Mouse (Mus musculus) gastrocnemius, postnatal 10 days (tissue): ENCODE data around the gene Tnip1. TPM values are rescaled to one million over a fixed set of nuclear protein-coding genes. Genes with fewer than 3 reads are reported as not detected.

Experiments
- DNase-seq: peaks from one replicate; pipeline ENCODE4 v3.0.0; 2021; ENCODE audit warnings: mixed read lengths
- long read RNA-seq, 2 experiments: library from polyadenylated mRNA; stranded (forward); transcript quantifications; one replicate each; pipeline ENCODE4 v2.0.0; 2021
- total RNA-seq, 2 experiments: library from RNA; stranded (reverse); gene quantifications; 2 replicates each; pipeline ENCODE4 v1.2.3; 2021

Gene Tnip1
- total RNA-seq: 10 to 100 TPM; 31.7 to 37.5 TPM
- long read RNA-seq, experiment 1, transcript Tnip1-201 (18 exons, 2,810 nt): minor isoform, 5 of 55 reads
- long read RNA-seq, experiment 1, transcript Tnip1-206 (18 exons, 2,834 nt): major isoform, 7 of 55 reads
- long read RNA-seq, experiment 1, partial matches to known transcripts: 6 of 55 reads
- long read RNA-seq, experiment 1, other reads (novel, unspliced or antisense): 35 of 55 reads
- long read RNA-seq, experiment 2, transcript Tnip1-206 (18 exons, 2,834 nt): major isoform, 5 of 41 reads
- long read RNA-seq, experiment 2, partial matches to known transcripts: 1 of 41 reads
- long read RNA-seq, experiment 2, other reads (novel, unspliced or antisense): 34 of 41 reads

- DNase-seq: peak; percentile 41
Observed at GRCm38 (mm10) chr11:54962810-54963209, at the start of gene Tnip1. Tnip1 (minus strand) TSS chr11:54962917.

- no peak for DNase-seq
Observed at GRCm38 (mm10) chr11:55011440-55011839, 48.7 kb upstream of the Tnip1 start.

DNA sequence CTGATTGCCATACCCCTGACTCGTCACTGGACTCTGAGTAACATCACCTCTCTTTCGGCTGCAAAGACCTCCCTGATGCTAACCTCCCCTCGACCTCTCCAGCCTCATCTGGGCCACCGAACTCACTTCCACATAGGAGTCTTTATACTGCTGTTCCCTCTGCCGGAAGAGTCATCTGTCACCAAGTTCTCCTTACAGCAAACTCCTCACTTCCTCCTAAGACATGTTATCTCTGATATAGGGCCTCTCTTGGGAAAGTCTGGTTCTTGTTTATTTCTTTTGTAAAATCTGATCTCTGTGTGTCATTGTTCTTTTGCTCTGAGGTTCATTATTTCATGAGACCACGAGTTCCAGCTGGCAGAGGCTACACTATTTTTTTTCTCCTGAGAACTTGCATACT lies 45.5 kb upstream of the Tnip1 start:
- no peak for DNase-seq

DNA sequence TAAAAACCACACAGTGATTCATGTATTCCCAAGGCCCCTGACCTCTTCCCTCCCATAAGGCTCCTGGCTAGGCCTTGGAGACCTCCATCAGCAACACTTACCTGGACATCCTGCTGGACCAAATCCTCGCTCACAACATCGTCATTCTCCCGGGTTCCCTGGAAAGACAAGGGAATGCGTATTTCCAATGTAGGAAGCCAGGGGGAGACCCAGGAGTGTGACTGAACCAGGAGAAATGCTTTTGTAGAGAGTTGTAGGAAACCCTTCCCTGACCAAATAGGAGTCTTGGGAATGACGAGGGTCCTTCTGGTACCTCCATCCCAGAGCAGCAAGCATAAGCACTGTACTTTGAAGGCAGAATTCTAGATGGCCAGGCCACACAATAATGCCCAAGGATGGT lies 43.0 kb upstream of the Tnip1 start:
- no peak for DNase-seq

DNA sequence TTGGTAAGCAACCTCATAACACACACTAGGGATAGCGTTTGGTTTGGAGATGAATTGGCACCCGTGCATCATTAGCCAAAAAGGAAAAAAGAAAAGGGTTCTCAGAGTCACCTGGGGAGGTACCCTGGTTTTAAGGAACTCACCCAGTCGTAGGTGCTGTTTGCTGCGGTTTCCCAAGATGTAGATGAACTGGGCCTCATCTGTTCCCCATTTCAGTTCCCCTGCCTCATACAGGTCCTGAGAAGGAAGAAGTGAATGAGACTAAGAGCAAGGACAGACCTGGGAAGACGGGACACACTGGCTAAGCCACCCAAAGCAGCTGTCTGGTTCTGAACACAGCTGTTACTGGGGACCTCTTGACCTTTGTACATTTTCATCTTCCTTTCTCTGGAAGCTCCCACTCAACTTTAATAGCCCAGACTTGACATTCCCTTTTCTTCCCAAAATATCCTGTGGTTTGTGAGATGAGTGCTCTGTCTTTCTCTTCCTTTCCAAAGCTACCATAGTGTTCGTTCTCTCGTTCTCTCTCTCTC lies 42.3 kb upstream of the Tnip1 start:
- DNase-seq: no peak

DNA sequence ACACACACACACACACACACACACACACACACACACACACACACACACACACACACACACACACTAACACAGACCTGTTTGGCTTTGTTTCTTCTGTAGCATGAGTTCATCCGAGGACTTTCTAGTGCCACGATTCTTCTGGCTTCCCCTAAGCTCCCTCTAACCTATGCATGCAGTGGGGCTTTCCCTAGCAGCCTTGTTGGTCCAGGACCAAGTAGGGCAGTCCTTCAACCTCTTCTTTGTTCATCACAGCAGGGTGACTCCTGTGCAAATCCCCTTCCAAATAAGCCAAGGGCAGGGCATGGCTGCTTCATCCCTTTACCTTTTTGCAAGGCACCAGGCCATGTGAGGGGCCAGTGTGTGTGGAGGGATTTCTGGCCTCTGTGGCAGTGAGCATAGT lies 36.0 kb upstream of the Tnip1 start:
- no peak for DNase-seq

GRCm38 (mm10) chr11:54998284-54998683 lies 35.6 kb upstream of the Tnip1 start:
- peak; percentile 54 for DNase-seq

DNA sequence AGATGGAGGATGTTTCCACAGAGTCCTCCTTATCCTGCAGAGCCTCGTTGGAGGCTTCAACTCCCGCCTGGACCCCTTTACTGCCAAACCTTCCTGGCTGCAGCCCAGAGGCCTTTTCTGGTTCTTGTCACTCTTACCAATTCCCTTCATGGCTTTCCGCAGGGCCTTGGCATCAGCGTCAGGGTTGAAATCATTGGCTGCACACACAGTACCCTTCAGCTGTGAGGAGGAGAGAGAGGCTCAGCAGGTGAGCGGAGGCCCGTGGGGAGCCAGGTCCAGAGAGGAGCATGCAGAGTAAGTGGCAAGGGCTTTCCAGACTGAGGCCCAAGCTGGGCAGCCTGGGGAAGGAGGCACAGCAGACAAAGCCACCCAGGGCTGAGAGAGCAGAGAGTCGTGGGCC lies 33.5 kb upstream of the Tnip1 start:
- DNase-seq: no peak

DNA sequence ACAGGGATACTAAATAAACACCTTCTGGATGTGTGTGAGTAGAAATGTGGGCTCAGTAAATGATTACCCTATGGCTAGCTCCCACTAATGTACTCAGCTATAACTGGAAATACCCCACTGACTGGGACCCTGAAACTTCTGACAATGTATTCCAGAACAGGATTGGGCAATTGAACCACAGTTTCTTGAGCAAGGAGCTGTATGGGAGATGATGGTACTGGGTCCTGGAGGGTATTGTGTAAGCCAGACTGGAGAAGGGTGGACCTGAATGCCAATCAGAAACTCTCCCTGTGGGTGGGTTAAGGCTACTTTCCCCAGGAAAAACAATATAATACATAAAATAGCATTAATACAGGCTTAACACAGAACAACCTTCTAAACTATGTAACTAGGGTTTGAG lies 27.2 kb upstream of the Tnip1 start:
- no peak for DNase-seq

GRCm38 (mm10) chr11:54988754-54989349 lies 26.1 kb upstream of the Tnip1 start:
- no peak for DNase-seq

GRCm38 (mm10) chr11:54987974-54988373 lies 25.3 kb upstream of the Tnip1 start:
- DNase-seq: peak; percentile 57

- no peak for DNase-seq
Observed at GRCm38 (mm10) chr11:54985086-54985485, 22.4 kb upstream of the Tnip1 start.

DNA sequence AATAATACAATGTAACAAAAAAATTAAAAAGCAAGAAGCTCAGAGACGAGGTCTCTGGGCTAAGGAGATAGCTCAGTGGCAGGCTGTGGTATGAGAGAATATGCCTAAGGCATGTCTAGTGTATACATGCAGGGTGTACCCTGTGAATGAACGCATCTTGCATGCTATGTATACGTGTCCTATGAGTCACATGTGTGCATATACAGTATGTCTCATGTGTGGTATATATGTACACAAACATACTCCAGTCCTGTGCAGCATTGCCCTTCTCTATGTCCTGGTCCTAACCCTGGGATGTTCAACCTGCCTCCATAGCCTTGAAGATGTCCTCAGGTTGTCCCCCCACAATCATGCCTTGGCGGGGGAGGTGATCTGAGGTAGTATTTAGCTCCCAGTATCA lies 21.9 kb upstream of the Tnip1 start:
- no peak for DNase-seq

GRCm38 (mm10) chr11:54984085-54984484 lies 21.4 kb upstream of the Tnip1 start:
- DNase-seq: peak; percentile 82

- no peak for DNase-seq
Observed at GRCm38 (mm10) chr11:54982520-54982919, 19.8 kb upstream of the Tnip1 start.

DNA sequence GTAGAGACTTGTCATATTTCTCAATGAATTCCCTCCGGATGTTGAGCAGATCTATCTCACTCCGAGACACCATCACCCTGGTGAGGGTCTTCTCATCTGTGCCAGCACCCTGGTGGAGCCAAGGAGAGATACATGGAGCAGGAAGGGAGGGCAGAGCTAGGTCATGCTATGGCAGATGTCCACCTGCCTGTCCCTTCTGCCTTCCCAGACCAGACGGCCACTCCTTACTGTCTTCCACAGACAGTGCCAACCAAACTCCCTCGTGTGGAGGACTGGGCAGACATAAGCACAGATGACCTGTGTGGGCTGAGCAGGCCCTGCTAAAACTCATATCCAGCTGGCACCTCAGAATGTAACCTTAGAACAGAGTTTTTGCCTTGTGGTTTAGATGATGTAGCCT lies 18.9 kb upstream of the Tnip1 start:
- DNase-seq: no peak

- no peak for DNase-seq
Observed at GRCm38 (mm10) chr11:54977385-54977937, 14.7 kb upstream of the Tnip1 start.

- no peak for DNase-seq
Observed at GRCm38 (mm10) chr11:54976351-54976750, 13.6 kb upstream of the Tnip1 start.

- DNase-seq: no peak
Observed at GRCm38 (mm10) chr11:54975756-54976155, 13.0 kb upstream of the Tnip1 start.

DNA sequence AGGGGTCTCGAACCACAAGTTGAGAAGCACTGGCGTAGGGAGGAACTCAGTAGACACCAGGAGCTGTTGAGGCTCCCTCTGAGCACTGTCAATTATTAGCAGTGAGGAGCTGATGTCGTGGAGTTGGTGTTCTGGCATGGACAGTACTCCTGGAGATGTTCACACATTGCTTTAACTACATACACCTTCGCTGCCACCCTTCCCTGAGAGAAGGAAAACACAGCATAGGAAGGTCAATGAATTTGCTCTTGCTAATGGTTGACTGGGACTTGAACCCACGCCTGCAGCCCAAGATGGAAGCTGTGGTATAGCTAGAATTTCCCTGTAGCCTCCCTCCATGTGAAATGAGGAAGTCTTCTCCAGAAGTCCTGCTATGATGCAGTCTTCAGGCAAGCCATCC lies 12.6 kb upstream of the Tnip1 start:
- DNase-seq: no peak

DNA sequence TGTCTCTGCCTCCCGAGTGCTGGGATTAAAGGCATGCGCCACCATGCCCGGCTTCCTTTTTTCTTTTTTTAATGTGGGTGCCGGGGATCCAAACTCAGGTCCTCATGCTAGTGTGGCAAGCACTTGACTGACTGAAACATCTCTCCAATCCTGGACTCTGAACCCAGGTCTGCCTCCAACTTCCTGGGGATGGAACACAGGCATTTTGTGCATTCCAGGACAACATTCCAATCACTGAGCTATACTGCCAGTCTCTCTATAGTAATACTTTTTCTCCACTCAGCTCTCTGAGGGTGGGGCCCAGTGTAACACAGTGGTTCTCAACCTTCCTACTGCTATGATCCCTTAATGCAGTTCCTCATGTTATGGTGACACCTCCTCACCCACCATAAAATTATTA lies 11.9 kb upstream of the Tnip1 start:
- DNase-seq: no peak

- DNase-seq: peak; percentile 48
Observed at GRCm38 (mm10) chr11:54973481-54974212, 10.9 kb upstream of the Tnip1 start.

DNA sequence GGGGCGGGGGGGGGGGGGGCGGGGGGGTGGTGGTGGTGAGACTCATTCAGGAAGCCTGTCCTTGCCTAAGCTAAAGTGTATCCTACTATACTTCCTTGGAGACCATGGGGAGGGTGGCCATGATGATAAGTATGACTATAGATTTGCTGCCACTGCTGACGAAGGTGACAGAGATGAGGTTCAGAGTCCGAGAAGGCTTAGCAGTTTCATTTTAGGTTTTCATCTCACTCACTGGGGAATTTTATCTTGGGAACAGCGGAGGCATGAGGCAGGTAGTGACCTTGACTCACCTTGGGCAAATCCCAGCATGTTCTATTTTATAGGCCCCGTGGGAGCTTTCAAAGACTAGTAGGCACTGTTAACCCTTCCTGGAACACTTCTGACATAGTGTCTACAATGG lies 10.1 kb upstream of the Tnip1 start:
- no peak for DNase-seq
